Mouse (Mus musculus) layer of hippocampus, adult 9-11 months (tissue): ENCODE data around the gene Gm16181.
"Not testable (repeated sequence)": the region's sequence is repeated elsewhere in the genome, so short reads cannot be mapped to it uniquely, and the experiment has no call there.

ENCODE experiments used
- DNase-seq: peaks from one replicate; pipeline ENCODE4 v3.0.0; 2022

Gene Gm16181

DNA sequence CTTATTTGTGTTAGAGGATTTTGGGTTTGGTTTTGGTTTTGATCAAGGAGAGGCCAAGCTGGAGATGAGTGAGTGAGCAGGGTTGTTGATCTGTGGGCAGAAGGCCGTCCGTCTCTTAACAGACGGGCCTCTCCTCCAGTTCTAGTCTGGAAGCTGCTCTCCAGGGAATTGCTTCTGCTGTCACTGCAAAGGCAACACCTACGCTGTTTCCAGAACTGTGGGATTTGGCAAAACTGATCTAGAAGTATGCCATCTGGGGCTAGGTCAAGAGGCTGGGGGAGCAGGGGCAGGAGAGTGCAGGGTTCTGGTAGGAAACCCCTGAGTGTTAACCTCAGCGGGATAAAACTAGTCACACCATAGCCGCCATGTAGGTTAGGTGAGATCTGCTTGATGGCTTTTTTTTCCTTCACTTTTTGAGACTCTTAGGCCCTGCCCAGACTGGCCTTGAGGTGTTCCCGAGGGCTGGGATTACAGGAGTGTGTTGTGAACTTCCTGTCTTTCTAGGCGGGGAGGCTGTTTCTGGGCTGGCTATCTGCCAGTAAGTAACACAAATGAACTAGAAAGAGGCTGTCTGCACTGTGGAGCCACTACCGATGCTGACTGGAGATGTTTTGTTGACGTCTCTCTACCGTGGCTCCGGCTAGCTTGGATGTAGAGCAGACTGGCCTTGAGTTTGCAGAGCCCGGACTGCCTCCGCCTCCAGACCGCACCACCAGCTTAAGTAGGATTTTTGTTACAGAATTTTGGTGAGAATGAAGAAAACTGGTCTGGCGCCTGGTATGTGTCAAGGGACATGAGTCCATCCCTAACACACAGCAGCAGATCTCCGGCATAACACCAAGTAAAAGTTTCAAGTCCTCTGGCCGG, 12.7 kb downstream of the Gm16181 start, which contains the start of gene Atp6v1g2:
Gene Atp6v1g2, plus strand, starts transcription at position 547 of the 867 bp plus-strand sequence.
- peak; percentile 65 for DNase-seq

DNA sequence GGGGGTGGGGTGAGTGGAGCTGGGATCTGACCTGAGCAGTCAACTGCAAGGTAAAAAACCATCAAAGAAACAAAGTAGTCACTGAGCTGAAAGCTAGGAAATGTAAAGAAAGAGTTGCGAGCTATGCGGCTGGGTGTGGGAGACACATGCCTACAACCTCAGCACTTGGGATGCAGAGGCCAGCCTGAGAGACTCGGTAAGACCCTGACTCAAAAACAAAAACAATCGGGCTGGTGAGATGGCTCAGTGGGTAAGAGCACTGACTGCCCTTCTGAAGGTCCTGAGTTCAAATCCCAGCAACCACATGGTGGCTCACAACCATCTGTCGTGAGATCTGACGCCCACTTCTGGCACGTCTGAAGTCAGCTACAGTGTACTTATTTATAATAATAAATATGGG, 13.5 kb downstream of the Gm16181 start:
- not testable (repeated sequence) for DNase-seq

DNA sequence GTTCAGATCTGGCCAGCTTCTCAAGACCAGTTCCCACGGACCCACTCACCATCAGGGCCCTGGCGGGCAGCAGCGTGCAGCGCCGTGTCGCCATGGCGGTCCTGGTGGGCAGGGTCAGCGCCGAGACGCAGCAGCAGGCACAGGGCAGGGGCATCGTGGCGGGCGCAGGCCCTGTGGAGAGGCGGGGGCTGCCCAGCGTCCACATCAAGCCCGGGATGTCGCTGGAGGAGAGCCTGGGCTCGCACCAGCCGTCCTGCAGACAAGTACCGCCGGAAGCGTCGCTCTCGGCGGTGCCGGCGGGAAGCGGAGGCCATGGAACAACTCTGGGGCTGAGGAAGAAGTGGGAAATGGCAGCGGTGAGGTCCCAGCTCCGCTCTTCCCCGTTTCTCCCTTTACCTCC, 14.3 kb downstream of the Gm16181 start:
- no peak for DNase-seq

DNA sequence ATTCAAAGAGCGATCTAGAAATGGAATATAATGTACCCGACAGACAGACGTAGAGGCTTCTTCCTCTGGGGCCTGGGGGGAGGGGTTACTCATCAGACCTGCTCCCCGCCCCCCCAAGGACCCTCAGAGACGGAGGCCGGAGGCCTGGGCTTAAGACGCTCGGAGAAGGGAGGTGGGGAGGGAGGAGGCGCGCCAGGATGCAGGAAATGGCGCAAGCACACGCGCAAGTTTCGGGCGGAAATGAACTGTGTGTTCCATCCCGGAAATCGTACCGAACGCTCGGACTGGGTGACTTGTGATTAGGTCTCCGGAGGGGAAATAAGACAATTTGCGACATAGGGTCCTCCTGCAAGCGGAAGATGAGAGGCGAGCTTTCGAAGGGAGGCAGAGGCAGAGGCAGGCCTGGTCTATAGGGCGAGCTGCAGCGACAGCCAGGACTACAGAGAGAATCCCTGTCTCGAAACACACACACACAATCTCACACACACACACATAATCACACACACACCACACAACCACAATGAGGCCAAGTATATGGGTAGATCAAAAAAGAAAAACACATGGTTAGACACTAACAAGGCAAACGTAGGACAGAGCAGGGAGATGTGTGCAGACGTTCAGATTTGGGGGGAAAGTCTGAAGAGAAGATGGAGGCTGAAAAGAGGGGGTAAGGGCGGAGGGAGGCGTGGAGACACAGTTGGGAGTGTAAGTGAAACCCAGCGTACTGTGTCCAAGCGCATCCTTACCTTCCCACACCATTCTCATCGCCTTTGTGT, 15.2 kb downstream of the Gm16181 start, which contains the start of gene Nfkbil1:
Gene Nfkbil1, minus strand, starts transcription at position 179 of the 776 bp plus-strand sequence.
- DNase-seq, result peak; percentile 95

DNA sequence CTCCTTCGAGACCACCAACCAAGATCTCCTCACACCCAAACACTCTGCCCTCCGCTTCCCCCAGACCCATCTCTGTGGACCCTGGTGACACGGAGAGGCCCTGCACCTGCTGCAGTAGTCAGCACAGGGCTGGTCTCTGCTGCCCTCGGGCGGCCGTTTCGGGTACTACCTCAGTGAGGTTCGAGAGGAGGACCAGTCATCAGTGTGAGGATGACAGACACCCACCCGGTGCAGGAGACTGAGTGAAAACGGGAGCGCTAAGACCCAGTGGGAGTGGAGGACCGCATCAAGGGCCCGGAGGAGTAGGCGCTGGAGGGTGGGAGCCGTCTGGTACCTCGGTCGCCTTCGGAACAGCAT, 15.7 kb downstream of the Gm16181 start:
- DNase-seq, result peak; percentile 97

DNA sequence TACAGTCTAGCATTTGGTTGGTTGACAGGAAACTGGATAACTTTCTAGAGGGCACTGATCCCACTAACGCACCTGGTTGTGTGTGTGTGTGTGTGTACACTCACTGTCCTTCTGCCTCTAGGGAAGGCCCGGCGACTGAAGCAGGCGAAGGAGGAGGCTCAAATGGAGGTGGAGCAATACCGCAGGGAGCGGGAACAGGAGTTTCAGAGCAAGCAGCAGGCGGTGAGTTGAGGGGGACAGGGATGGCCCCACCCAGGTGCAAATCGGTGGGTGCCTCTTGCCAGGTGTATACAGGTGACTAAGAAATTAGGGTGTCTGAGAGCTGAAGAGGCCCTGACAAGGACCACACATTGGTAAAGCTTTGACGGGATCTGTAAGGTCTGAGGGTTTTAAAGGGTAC, 16.4 kb downstream of the Gm16181 start:
- no peak for DNase-seq

DNA sequence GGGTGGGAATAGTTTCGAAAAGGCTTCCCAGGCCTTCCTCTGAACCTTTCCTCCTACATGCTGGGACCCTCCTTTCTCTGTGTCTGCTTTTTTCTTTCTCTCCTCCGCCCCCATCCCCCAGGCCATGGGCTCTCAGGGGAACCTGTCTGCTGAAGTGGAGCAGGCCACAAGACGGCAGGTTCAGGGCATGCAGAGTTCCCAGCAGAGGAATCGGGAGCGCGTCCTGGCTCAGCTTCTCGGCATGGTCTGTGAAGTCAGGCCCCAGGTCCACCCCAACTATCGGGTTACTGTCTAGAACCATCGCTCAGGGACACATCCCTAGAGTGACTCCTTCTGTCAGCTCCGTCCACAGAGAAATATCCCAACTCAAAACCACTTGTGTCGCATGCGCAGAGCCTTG, 16.9 kb downstream of the Gm16181 start:
- DNase-seq, result no peak

DNA sequence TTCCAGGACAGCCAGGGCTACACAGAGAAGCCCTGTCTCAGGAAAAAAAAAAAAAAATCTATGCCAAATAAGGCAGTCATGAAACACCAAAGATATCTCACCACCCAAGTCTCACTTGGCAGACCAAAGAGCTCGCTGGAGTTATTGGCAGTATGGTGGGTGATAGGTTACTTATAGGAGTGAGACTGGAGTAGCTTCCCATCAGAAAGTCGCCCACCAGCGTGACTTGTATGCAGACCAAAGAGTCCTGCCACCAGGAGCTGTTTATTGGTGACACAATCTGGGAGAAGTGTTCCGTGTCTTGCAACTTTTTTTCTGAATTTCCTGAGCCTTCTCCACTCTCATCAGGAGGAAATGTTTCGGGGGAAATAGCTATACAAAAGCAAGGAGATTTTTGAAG, 19.1 kb downstream of the Gm16181 start:
- DNase-seq, result no peak

DNA sequence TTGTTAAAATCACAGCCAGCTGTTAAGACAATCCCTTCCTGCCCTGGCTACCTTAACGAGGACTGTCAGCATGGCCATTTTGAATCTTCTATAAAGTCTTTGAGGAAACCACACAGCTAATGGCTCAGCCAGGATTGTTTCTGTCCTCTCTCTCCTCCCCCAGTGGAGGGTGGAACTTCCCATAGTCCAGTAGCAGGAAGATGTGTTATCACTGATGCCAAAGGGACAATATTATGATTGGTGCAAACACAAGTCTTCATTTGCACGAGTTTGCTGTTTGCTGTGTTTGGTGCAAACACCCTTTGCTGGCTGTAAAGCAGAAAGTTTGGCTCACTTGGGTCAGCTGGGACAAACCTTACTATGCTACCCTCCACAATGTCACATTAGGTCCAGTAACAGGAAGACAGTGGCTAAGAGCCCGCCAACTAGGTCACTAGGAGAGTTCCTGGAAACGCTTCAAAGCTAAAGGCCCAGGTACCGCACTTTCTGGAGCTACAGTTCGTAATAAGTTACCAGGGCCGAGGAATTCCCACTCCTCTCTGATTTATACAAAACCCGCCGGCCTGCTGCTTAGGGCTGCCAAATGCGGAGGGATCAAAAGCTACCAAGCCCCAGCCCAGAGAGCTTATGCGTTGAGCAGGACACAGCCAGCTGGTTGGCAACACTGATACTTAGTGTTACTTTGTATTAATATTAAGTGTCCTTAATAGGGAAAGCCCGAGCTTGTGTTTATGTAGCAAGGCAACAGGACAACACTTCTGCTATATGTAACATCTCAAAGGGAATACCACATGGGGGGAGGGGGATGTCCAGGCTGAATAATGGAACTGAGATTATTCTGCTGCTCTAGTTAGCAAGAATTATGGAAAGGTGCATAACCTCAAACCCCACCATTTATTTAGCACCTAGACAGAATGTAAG, 20.0 kb downstream of the Gm16181 start:
- DNase-seq, result no peak

DNA sequence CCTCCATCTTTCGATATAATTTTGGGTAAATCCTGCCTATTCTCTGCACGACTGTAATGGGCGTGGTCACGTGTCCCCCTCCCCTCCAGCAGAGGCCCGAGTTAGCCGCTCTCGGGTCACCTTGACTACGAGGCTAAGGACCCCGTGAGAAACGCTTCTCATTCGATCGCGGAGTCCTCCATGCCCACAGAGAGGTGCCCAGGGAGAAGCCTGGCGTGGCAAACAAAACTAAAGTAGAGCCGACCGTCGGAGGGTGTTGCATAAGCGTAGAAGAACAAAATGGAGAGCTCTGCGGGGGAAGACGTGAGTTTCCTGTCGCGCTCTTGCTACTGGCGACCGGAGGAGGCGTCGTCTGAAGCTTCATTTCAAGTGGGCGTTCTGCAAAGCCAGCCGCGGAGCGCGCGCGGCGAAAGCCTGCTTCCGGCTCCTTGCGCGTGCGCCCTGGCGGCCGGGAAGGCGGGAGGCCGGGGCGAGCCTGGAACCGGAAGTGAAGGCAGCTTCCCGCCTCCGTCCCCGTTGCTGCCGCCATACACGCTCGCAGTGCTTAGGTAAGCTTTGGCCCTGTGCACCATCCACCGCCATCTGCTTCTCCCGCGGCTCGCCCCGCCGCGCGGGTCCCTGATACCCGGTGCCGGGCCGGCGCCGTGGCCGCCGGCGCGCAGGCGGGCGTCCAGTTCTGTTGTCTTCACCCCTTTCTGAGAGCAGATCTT, 20.8 kb downstream of the Gm16181 start, which contains the start of gene Ddx39b:
Gene Ddx39b, plus strand, starts transcription at position 442 of the 710 bp plus-strand sequence.
- DNase-seq, result peak; percentile 97

DNA sequence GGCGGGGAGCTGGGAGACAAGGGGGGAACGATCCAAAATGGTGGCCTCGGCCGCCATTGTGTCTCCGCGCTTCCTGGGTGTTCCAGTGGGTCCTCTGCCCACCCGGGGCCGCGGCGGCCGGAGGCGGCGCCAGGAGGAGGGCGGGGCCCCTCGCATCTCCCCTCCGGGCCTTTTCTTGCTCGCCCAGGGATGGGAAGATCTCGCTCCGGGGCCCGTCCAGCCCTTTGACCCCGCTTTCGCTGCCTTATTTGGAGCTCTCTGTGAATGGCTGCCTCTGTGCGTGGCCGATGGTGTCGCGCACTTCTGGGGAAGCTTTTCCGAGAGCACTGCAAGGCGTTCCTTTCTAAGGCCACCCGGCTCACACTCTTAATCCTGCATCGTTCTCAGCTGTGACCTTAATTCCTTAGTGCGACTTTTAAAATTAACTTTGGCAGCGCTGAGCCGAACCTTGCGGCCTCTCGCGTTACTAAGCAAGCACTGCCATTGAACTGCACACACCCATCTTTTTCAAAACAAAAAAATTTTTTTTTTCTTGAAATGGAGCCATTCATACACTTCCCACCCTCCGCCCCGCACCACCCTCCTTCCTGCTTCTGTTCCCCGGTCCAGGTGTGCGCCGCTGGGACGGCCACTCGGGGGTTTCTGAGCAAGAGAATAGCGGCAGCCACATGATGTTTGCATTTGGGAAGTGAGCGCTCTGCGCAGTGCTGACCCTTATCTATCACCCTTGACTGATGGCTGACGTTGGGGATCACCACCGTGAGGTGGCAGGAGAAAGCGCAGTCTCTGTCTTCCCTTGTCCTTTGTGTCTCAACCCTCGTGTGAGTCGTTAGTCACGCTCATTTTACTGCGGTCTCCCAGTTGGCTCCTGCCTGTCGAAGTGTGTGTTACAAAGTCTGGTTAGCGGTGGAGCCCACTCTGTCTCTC, 21.6 kb downstream of the Gm16181 start:
- DNase-seq, result no peak

DNA sequence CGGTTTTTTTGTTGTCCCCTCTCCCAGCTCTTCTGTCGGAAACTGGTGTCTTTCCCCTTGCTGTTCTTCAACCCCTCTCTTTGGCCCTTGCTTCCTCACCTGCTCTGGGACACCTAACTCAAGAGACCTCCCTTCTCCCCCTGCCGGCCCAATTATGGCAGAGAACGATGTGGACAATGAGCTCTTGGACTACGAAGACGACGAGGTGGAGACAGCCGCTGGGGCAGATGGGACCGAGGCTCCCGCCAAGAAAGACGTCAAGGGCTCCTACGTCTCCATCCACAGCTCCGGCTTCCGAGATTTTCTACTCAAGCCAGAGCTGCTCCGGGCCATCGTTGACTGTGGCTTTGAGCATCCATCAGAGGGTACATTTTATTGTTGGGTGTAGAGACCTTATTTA, 22.5 kb downstream of the Gm16181 start:
- no peak for DNase-seq

DNA sequence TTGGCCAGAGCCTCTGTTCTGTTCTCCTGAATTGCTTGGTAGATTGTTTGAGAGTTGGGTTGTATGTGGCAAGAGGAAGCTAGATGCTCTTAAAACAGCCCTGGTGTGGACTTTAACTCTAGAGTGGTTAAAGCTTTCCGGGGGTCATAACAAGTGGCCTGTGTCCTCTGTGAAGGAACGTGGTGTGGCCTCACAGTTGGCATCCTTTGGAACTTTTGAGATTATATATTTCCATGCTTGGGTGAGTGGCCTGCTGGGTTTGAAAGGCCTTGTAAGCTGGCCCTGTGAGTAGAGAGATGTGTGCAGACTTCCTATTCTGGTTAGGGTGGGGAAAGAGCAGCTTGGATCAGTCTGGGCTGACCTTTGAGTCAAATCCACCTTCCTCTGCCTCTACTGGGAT, 24.4 kb downstream of the Gm16181 start:
- no peak for DNase-seq

DNA sequence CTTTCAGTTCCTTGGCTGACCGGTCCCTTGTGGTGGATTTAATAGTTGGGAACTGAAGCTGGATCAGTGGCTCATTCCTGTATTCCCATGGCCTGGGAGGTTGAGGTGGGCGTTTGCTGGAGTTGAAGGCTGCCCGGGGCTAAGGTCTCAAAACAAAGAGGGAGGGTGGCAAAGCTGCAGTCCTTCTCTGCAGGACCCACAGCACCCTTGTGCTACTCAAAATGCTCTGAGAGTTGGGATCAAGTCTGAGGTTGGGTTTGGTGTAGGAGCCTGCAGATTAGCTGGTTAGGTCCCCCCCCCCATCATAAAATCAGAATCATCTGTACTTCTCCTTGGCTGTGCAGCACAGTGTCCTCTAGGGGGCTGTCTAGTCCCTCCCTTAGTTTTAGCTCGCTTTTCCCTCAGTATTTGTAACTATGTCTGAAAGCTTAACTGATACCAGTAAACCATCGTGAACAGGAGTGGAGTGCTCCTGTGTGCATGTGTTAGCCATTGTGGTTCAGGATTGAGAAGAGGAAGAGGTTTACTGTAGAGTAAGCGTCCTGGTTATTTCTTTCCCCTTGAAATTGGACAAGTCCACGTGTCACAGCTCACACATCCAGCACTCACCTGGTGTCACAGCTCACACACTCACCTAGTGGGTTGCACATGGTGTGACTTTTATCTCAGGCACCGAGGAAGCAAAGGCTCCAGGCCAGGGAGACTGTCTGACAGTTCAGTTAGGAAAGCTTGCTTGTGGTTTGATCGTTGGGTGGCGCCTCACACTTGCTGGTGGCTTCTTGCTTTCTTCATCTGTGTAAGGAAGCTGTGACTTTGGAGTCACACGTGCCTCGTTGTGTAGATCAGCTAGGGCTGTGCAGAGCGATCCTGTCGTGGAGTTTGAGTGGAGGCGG, 25.3 kb downstream of the Gm16181 start:
- no peak for DNase-seq

DNA sequence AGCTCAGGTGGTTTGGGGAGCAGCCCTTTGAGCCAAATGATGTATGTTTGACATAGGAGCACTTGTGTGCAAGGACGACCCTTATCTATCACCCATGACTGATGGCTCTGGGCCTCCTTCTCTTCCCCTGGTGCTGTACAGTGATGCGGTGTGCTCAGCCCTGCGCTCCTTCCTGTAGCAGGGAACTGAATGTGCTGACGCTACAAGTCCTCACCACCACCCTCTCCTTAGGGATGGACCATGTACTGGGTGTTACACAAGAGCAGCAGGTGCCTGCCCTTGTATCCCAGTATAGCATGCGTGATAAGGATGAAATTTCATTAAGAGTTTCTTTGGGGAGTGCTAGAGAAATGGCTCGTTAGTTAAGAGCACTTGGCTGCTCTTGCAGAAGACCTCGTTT, 26.5 kb downstream of the Gm16181 start:
- no peak for DNase-seq

DNA sequence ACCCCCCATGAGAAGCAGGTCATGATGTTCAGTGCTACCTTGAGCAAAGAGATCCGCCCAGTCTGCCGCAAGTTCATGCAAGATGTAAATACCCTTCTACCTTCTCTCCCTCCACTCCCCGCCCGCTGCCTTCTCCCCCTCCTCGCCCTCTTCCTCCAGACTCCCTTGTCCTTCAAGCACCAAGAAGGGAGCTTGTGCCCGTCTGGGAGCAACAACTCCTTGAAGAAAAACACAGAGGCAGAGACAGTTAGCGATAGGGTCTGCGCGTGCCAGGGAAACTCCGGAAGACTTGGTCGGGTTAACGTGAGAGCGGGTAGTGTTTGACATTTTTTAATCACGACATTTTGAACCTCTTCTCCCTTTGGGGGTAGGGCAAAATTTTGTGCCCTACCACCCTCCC, 28.4 kb downstream of the Gm16181 start:
- DNase-seq, result no peak

DNA sequence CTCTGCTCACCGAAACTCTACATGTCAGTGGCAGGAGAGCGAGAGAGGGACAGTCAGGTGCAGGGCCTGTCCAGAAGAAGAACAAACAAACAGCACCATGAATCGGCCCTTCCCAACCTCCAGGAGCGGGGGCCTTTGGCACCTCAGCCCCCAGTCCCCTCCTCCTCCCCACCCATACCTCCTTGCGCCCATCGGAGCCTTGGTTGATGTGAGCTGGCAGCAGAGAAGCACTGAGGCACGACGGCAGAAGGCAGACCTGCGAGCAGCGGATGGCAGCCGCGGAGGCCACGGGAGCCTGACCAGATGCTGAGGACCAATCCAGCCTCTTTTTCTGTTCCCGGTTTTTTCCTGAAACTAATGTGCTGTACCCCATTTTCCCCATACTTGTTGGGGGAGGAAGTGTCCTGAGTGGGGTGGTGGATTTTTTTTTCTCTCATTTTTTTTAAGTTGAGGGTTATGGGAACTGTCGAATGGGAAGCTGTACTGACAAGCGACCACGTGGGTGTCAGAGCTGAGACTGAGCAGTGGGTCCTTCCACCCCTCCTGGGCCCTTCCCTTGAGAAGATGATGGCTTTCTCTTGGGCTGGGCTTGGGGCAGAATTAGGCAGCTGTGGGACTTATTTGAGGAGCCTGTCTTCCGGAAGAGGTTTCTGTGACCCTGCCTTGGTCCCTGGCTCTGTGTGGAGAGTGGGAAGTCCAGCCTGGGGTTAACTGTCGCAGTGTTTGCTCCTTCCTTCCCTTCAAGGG, 29.0 kb downstream of the Gm16181 start:
- no peak for DNase-seq

DNA sequence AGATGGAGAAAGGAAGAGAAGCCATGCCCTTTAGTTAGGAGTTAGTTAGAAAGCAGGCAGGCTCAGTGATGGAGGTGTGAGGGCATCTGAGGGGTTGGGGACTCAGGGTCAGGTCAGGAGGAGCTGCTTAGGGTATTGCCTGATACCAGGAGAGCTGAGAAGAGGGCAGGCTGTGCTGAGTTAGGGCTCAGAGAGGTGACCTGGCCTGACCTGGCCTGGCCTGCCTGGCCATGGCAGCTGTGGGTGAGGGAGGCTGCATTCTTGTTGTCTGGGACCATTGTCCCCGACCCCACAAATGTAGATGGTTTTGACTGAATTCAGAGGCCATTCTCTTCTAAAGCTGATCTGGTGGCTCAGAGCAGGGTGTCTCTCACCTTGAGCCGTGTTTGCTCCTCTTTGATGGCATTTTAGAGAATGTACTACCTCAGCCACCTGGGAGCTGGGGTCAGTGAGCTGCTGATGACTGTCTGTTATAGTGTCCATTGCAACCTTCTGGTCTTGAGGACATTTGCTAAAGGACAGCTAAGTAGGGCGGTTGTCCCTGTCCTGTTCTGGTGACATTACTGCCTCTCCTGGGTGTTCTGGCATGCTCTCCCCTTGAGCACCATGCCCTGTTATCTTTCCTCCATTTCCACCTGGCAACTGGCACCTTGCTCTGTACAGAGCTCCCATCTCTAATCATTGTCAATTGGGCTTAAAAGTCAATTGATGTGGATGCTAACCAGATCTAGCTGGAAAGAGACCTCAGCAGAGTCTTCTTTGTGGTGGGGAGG, 29.9 kb downstream of the Gm16181 start:
- DNase-seq, result no peak
